Mouse (Mus musculus): ENCODE results near the gene Nr0b2. TPM values are rescaled to one million over a fixed set of nuclear protein-coding genes. Genes with fewer than 3 reads are reported as not detected.

The Nr0b2 gene
- polyA plus RNA-seq, 1 experiment: 1.8 TPM

GRCm38 (mm10) chr4:133536652-133537051, 16.5 kb upstream of the Nr0b2 start:
- H3K27ac ChIP-seq (ENCODE audit: insufficient read depth, low read depth, low read length): peak overlapping the region; percentile 74
- no peak for TF ChIP-seq POLR2A (IDR thresholded peaks at IDR 0.05; ENCODE audit: low read depth, low read length)
- TF ChIP-seq CTCF (IDR thresholded peaks at IDR 0.05; ENCODE audit: extremely low read depth, insufficient read length, insufficient replicate concordance, low read depth, low read length): no peak
- H3K4me1 ChIP-seq (ENCODE audit: control insufficient read depth, insufficient read depth, insufficient read length, low read length): peaks cover 12% of the 10 kb centered on the region
- no peak overlapping the region for H3K4me3 ChIP-seq (ENCODE audit: low read depth, low read length)
- H3K36me3 ChIP-seq (ENCODE audit: control insufficient read depth, insufficient read depth, low read length): peaks cover 53% of the 10 kb centered on the region
- no peaks in the 10 kb centered on the region for H3K27me3 ChIP-seq (ENCODE audit: control insufficient read depth, insufficient read depth, low read length)
- WGBS: 38% methylated on average over 5 of the region's 5 CpGs

GRCm38 (mm10) chr4:133545272-133546231, 7.6 kb upstream of the Nr0b2 start, which contains the start of gene Nudc:
Nudc (minus strand) TSS chr4:133545996.
- peaks cover 6% of the 10 kb centered on the region; the same call in 1 of the 2 replicates for H3K36me3 ChIP-seq (ENCODE audit: control insufficient read depth, insufficient read depth, low read length)
- peak within 1 kb of the TSS; percentile 36; the same call in 1 of the 2 replicates for H3K27ac ChIP-seq (ENCODE audit: insufficient read depth, low read depth, low read length)
- WGBS: under 1% methylated on average over 76 of the region's 77 CpGs
- peak within 1 kb of the TSS; percentile 95 for H3K4me3 ChIP-seq (ENCODE audit: low read depth, low read length)
- no peaks in the 10 kb centered on the region for H3K27me3 ChIP-seq (ENCODE audit: control insufficient read depth, insufficient read depth, low read length)
- no peaks in the 10 kb centered on the region; the same call in 1 of the 2 replicates for H3K4me1 ChIP-seq (ENCODE audit: control insufficient read depth, insufficient read depth, insufficient read length, low read length)
- peak; percentile 85 for TF ChIP-seq POLR2A (IDR thresholded peaks at IDR 0.05; ENCODE audit: low read depth, low read length)
- no peak for TF ChIP-seq CTCF (IDR thresholded peaks at IDR 0.05; ENCODE audit: extremely low read depth, insufficient read length, insufficient replicate concordance, low read depth, low read length)

DNA sequence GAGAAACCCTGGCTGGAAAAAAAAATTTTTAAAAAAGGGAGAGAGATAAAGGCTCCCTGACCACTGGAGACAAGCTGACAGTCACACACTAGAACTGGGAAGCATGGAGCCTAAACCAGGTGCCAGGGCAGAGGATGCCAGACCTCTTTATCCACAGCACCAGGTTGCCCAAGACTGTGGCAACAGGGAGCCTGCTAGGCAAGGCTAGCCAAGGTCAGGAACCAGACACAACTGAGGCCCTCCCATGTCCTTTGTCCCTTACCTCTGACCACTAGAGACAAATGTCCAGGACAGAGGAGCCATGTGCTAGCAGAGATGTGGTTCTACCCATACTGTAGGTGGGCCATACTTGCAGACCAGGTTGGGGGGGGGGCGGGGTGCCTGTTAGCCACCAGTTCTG, 1.1 kb upstream of the Nr0b2 start:
- Histone ChIP-seq H3K4me3 (ENCODE audit: low read depth, low read length) (no peak overlapping the region), H3K27ac (ENCODE audit: insufficient read depth, low read depth, low read length) (no peak overlapping the region), H3K27me3 (ENCODE audit: control insufficient read depth, insufficient read depth, low read length) (no peaks in the 10 kb centered on the region), H3K4me1 (ENCODE audit: control insufficient read depth, insufficient read depth, insufficient read length, low read length) (peaks cover 19% of the 10 kb centered on the region), H3K36me3 (ENCODE audit: control insufficient read depth, insufficient read depth, low read length) (no peaks in the 10 kb centered on the region)
- WGBS: 100% methylated on average over 1 of the region's 1 CpGs
- no peak for TF ChIP-seq CTCF (IDR thresholded peaks at IDR 0.05; ENCODE audit: extremely low read depth, insufficient read length, insufficient replicate concordance, low read depth, low read length)
- no peak for TF ChIP-seq POLR2A (IDR thresholded peaks at IDR 0.05; ENCODE audit: low read depth, low read length)

- Histone ChIP-seq H3K4me3 (ENCODE audit: low read depth, low read length) (peak overlapping the region; percentile 23; the same call in 1 of the 2 replicates), H3K27ac (ENCODE audit: insufficient read depth, low read depth, low read length) (peak overlapping the region; percentile 22; the same call in 1 of the 2 replicates), H3K36me3 (ENCODE audit: control insufficient read depth, insufficient read depth, low read length) (no peaks in the 10 kb centered on the region), H3K27me3 (ENCODE audit: control insufficient read depth, insufficient read depth, low read length) (no peaks in the 10 kb centered on the region), H3K4me1 (ENCODE audit: control insufficient read depth, insufficient read depth, insufficient read length, low read length) (peaks cover 21% of the 10 kb centered on the region)
- 32% methylated on average over 19 of the region's 19 CpGs for WGBS
- TF ChIP-seq POLR2A (IDR thresholded peaks at IDR 0.05; ENCODE audit: low read depth, low read length) (no peak), CTCF (IDR thresholded peaks at IDR 0.05; ENCODE audit: extremely low read depth, insufficient read length, insufficient replicate concordance, low read depth, low read length) (no peak)
Measured at GRCm38 (mm10) chr4:133553448-133554330, 513 bp downstream of the Nr0b2 start.

DNA sequence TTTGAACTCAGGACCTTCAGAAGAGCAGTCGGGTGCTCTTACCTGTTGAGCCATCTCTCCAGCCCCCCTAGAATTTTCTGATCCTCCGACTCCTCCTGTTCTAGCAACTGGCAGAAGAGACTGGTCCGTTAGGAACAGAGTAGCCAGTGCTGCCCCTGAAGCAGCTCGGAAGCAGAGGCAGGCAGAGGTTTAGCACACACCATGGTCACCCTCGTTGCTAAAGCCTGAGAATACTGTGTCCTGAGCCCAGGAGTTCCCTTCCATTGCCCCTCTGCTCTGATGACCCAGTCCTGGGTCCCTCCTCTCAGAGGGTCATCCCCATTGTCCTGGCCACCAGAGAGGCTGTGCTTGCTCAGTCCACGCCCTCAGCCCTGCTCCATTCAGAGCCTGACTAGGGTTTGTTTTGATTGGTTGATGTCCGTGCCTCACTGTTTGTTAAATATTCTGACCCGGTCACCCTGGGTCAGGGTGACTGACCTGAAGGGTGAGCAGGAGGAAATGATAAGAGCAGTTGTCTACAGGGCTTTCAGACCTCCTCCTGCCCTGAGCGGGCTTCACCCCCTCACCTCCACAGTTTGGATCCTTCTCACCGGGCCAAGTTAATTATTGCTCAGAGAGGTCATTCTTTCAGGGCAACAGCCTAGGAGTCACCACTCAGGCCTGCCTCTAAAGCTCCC, 4.0 kb downstream of the Nr0b2 start:
- TF ChIP-seq POLR2A (IDR thresholded peaks at IDR 0.05; ENCODE audit: low read depth, low read length): no peak
- no peak for TF ChIP-seq CTCF (IDR thresholded peaks at IDR 0.05; ENCODE audit: extremely low read depth, insufficient read length, insufficient replicate concordance, low read depth, low read length)
- Histone ChIP-seq H3K4me1 (ENCODE audit: control insufficient read depth, insufficient read depth, insufficient read length, low read length) (peaks cover 18% of the 10 kb centered on the region), H3K27me3 (ENCODE audit: control insufficient read depth, insufficient read depth, low read length) (no peaks in the 10 kb centered on the region), H3K36me3 (ENCODE audit: control insufficient read depth, insufficient read depth, low read length) (no peaks in the 10 kb centered on the region), H3K4me3 (ENCODE audit: low read depth, low read length) (peak overlapping the region; percentile 7; the same call in 1 of the 2 replicates), H3K27ac (ENCODE audit: insufficient read depth, low read depth, low read length) (no peak overlapping the region)
- WGBS: 50% methylated on average over 10 of the region's 10 CpGs

DNA sequence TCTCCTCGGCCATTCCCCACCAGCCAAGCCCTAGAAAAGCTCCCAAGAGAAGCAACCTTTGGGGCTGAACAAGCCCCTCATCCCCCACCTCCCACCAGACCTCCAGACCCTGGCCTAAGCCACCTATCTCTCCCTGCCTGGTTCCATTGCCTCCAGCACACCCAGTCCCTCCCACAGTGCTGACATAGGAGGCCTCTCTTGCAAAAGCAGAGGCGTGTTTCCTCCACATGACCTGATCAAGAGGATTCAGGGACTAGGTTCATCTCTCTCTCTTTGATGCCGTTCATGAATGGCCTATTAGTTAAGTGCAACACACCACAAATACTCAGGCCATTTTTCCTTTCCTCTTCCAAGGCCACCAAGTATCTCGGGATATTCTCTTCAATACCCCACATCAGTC, 6.7 kb downstream of the Nr0b2 start:
- H3K27me3 ChIP-seq (ENCODE audit: control insufficient read depth, insufficient read depth, low read length): no peaks in the 10 kb centered on the region
- H3K4me1 ChIP-seq (ENCODE audit: control insufficient read depth, insufficient read depth, insufficient read length, low read length): peaks cover 6% of the 10 kb centered on the region; the same call in 1 of the 2 replicates
- H3K36me3 ChIP-seq (ENCODE audit: control insufficient read depth, insufficient read depth, low read length): no peaks in the 10 kb centered on the region
- H3K4me3 ChIP-seq (ENCODE audit: low read depth, low read length): no peak overlapping the region
- TF ChIP-seq CTCF (IDR thresholded peaks at IDR 0.05; ENCODE audit: extremely low read depth, insufficient read length, insufficient replicate concordance, low read depth, low read length) (no peak), POLR2A (IDR thresholded peaks at IDR 0.05; ENCODE audit: low read depth, low read length) (no peak)
- no peak overlapping the region for H3K27ac ChIP-seq (ENCODE audit: insufficient read depth, low read depth, low read length)
- 83% methylated on average over 4 of the region's 4 CpGs for WGBS
